Mouse (Mus musculus): ENCODE data around the gene Olfr722.
"Not testable (repeated sequence)": the region's sequence is repeated elsewhere in the genome, so short reads cannot be mapped to it uniquely, and the experiment has no call there.

Gene Olfr722

GRCm38 (mm10) chr14:49901899-49902298, at the start of gene Olfr722:
Gene Olfr722 (minus strand): TSS chr14:49901999.
- no peak for DNase-seq (ENCODE audit: low spot score)

GRCm38 (mm10) chr14:49931687-49932086, 29.9 kb upstream of the Olfr722 start, which contains the start of gene Olfr723:
Gene Olfr723 (minus strand): TSS chr14:49931787.
- DNase-seq (ENCODE audit: low spot score) = not testable (repeated sequence)

GRCm38 (mm10) chr14:49860387-49860786, 41.4 kb downstream of the Olfr722 start:
- DNase-seq (ENCODE audit: low spot score) = no peak

Data from urinary bladder, postnatal 10 days (tissue).